Mouse (Mus musculus) megakaryocyte, embryonic 14.5 days (primary cell): Measurements from ENCODE around the gene Tmem254a.
"Not testable (repeated sequence)": the region's sequence is repeated elsewhere in the genome, so short reads cannot be mapped to it uniquely, and the experiment has no call there.

Experiments
- FLI1 ChIP-seq: IDR thresholded peaks from 2 replicates; pipeline ENCODE4 v1.6.1; 2012; ENCODE audit warnings: low read length, inconsistent platforms, mixed read lengths
- GATA1 ChIP-seq: IDR thresholded peaks from 3 replicates; pipeline ENCODE4 v1.6.1; 2012; ENCODE audit warnings: mixed read lengths, low read length, inconsistent platforms, borderline replicate concordance

DNA sequence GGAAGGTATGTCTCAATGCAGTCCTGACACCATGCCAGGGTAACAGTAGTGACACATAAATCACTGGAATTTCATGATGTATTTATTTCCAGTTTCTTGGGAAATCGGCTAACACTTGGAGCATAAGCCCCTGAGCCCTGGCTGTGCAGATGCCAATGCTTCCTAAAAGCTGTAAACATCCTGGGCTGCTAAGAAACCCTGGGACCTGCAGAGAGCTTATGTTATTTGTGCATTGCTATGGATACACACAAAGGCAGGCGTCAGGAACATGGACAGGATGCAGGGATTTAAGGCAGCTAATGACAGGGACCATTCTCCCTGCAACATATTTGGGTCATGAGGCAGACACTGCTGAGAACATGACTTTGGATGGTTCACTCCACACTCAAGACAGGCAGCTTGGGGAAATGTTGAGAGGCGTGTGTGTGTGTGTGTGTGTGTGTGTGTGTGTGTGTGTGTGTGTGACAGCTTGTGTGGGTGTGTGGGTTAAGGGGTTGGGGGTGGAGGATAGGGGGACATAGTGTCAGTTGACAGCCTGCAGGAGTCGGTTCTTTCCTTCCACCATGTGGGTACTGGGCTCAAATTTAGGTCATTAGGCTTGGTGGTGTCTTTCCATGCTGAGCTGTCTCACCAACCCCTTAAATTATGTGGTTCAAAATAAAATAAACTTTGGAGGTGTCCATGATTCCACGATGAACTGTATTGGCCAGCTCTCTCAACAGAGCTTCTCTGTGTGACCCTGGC, 8.9 kb downstream of the Tmem254a start:
- TF ChIP-seq FLI1, GATA1: not testable (repeated sequence)
